Mouse (Mus musculus) lung, embryonic 16.5 days (tissue): Measurements from ENCODE around the gene Pald1. TPM values are rescaled to one million over a fixed set of nuclear protein-coding genes. Genes with fewer than 3 reads are reported as not detected.

Experiments used
- ATAC-seq: fragments of 200-750 bp; cut with Nextera tagmentation; 2 replicates; pipeline ENCODE4 v1.8.0; 2017; ENCODE audit warnings: low read depth, mild to moderate bottlenecking, moderate library complexity
- H3K27ac ChIP-seq: fragments of 300-500 bp; sonication (generic); 2 replicates; pipeline ENCODE4 v1.5.1; 2014; ENCODE audit warnings: mild to moderate bottlenecking, control low read depth, low read length
- H3K27me3 ChIP-seq: fragments of 300-500 bp; sonication (generic); 2 replicates; pipeline ENCODE4 v1.6.1; 2014; ENCODE audit warnings: low read depth, low read length, mixed read lengths; ENCODE audit not compliant: control insufficient read depth, insufficient read depth
- H3K36me3 ChIP-seq: fragments of 300-500 bp; sonication (generic); 2 replicates; pipeline ENCODE4 v1.6.1; 2014; ENCODE audit warnings: low read length; ENCODE audit not compliant: control insufficient read depth, insufficient read depth
- H3K4me1 ChIP-seq: fragments of 300-500 bp; sonication (generic); replicated peaks from 2 replicates; pipeline ENCODE4 v1.6.1; 2014; ENCODE audit warnings: low read length, mixed read lengths; ENCODE audit not compliant: control insufficient read depth, insufficient read depth
- H3K4me2 ChIP-seq: fragments of 300-500 bp; sonication (generic); 2 replicates; pipeline ENCODE4 v1.6.1; 2014; ENCODE audit warnings: low read depth, low read length, control low read depth
- H3K4me3 ChIP-seq: fragments of 300-500 bp; sonication (generic); 2 replicates; pipeline ENCODE4 v1.5.1; 2014; ENCODE audit warnings: mild to moderate bottlenecking, low read length, control low read depth
- H3K9ac ChIP-seq: fragments of 300-500 bp; sonication (generic); 2 replicates; pipeline ENCODE4 v1.6.1; 2014; ENCODE audit warnings: low read length, control low read depth
- H3K9me3 ChIP-seq: fragments of 300-500 bp; sonication (generic); 2 replicates; pipeline ENCODE4 v1.6.1; 2016; ENCODE audit warnings: low read length; ENCODE audit not compliant: control insufficient read depth
- WGBS: fragments of 180-500 bp; shearing (Covaris S2); extraction: QIAGEN DNeasy Blood & Tissue Kit; methylation state at CpG from one replicate; pipeline ENCODE4 v1.1.7; 2014; 5-methylcytosine and 5-hydroxymethylcytosine counted together
- polyA plus RNA-seq: library from polyadenylated mRNA; unstranded; fragments of >200 nt; fragmentation: Nextera tagmentation; extraction: Ambion mirVana; gene quantifications from 2 replicates; pipeline ENCODE4 v1.2.1, GENCODE M21; 2015

The Pald1 gene
- polyA plus RNA-seq, 1 experiment from 2014 or later = 49.4 TPM

DNA sequence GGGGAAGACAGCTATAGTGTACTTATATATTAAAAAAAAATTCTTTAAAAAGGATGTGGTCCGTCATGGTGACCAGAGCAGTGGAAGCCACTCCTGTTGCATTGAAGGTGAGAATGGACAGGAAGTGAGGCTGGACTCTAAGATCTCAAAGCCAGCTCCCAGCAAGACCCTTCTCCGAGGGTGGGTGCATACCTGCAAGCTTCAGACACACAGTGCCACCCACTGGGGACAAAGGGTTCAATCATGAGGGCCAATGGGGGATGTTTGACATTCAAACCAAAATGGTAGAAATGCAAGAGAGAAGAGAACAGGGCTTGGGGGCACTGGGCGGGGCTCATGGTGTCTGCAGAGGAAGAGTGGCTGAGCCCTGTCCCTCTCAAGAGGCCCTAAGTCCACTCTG is 64.8 kb downstream of the Pald1 start:
- H3K36me3 ChIP-seq = peaks cover 15% of the 10 kb centered on the region
- WGBS = 90% methylated on average over 3 of the region's 3 CpGs
- H3K27me3 ChIP-seq = no peaks in the 10 kb centered on the region
- H3K4me3 ChIP-seq = no peak overlapping the region
- no peak overlapping the region for H3K27ac ChIP-seq
- H3K4me1 ChIP-seq = no peaks in the 10 kb centered on the region; the same call in 1 of the 2 replicates
- H3K9me3 ChIP-seq = no peaks in the 10 kb centered on the region
- H3K9ac ChIP-seq = no peak overlapping the region
- no peak for ATAC-seq
- H3K4me2 ChIP-seq = no peak overlapping the region

DNA sequence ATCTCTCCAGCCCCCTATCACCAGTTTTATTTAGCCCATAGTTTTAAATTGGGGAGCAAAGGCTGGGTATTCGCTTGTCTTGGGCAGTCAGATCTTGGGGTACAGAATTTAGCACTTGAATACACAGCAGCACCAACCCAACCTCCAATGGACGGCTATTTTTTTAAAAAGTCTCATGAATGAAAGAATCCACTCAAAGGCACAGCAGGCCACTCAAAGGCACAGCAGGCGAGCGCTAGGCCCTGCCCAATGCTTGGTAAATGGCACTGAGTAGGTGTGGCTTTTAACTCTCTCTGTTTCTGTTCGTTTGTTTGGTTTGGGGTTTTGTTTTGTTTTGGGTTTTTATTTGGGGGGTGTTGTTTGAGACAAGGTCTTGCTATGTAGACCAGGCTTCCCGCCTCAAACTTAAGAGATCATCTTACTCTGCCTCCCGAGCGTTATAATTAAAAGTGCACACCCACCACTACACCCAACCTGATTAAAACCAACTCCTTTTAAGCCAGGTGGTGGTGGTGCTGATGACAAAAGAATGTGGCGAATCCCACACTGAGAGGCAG is 67.9 kb downstream of the Pald1 start:
- WGBS = 62% methylated on average over 9 of the region's 9 CpGs
- H3K9me3 ChIP-seq = no peaks in the 10 kb centered on the region
- no peak overlapping the region for H3K4me3 ChIP-seq
- H3K4me1 ChIP-seq = peaks cover 4% of the 10 kb centered on the region
- H3K9ac ChIP-seq = no peak overlapping the region
- no peaks in the 10 kb centered on the region for H3K27me3 ChIP-seq
- no peak overlapping the region for H3K27ac ChIP-seq
- H3K36me3 ChIP-seq = peaks cover 5% of the 10 kb centered on the region
- H3K4me2 ChIP-seq = no peak overlapping the region
- no peak for ATAC-seq

DNA sequence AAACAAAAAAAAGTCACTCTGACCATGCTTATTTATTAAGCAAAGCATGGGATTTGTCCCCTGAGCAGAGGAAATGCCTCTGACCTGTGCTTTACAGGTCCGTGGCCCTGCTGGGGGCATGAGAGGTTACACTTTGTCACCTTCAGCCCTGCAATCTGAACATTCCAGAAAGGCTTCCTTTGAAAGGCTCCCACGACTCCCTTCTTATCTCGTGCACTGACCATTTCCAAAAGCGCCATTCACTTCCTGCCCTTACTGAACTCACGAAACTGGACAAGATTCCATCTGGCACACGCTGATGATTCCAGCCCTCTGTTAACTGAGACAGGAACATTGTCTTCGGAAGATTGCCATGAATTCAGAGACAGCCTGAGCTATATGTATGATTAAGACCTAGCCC is 69.6 kb downstream of the Pald1 start:
- Histone ChIP-seq H3K36me3 (no peaks in the 10 kb centered on the region), H3K9me3 (no peaks in the 10 kb centered on the region), H3K4me2 (no peak overlapping the region), H3K27me3 (no peaks in the 10 kb centered on the region), H3K4me3 (no peak overlapping the region), H3K27ac (no peak overlapping the region), H3K9ac (no peak overlapping the region), H3K4me1 (peaks cover 4% of the 10 kb centered on the region)
- 38% methylated on average over 7 of the region's 7 CpGs for WGBS
- ATAC-seq = no peak

DNA sequence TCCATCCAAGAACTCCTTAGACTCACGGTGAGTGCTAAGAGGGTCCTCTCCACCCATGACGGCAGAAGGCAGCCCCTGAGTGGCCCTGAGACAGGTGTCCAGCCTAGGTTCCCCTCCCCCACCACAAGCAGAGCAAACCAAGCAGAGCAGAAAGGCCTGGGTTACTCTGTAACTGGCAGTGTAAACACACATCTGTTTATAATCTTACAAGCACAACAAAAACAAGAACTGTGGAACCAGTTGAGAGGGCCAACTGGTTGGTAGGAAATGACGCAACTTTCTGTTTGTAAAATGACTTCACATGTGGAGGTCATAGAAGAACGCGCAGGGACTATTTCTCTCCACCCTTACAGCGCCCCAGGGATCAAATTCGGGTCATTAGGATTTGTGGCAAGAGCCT is 70.6 kb downstream of the Pald1 start:
- 34% methylated on average over 7 of the region's 7 CpGs for WGBS
- Histone ChIP-seq H3K4me1 (peaks cover 4% of the 10 kb centered on the region), H3K9me3 (no peaks in the 10 kb centered on the region), H3K27me3 (no peaks in the 10 kb centered on the region), H3K36me3 (no peaks in the 10 kb centered on the region), H3K27ac (no peak overlapping the region), H3K4me2 (no peak overlapping the region), H3K4me3 (no peak overlapping the region), H3K9ac (no peak overlapping the region)
- peak; percentile 18; the same call in 1 of the 2 replicates for ATAC-seq

DNA sequence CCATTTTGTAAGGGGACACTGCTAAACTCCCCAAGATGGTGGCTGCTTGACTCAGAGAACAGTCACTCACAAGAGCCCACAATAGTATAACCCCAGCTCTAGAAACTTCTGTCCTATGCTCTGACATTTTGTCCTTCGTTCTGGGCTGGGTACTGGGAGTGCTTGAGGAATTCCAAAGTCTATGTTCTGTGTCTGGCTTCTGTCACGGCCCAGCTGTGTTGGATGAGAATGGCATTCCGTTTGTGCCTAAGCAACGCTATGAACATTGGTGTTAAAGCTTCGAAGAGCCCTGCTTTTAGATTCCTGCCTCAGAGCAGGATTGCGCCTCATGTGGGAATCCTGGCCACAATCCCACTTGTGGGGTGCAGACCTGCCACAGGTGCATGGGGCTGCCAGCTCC is 71.2 kb downstream of the Pald1 start:
- WGBS = 47% methylated on average over 6 of the region's 6 CpGs
- Histone ChIP-seq H3K27me3 (no peaks in the 10 kb centered on the region), H3K9me3 (no peaks in the 10 kb centered on the region), H3K36me3 (no peaks in the 10 kb centered on the region), H3K4me3 (no peak overlapping the region), H3K4me2 (no peak overlapping the region), H3K4me1 (peaks cover 4% of the 10 kb centered on the region), H3K9ac (no peak overlapping the region), H3K27ac (no peak overlapping the region)
- ATAC-seq = peak; percentile 16; the same call in 1 of the 2 replicates

DNA sequence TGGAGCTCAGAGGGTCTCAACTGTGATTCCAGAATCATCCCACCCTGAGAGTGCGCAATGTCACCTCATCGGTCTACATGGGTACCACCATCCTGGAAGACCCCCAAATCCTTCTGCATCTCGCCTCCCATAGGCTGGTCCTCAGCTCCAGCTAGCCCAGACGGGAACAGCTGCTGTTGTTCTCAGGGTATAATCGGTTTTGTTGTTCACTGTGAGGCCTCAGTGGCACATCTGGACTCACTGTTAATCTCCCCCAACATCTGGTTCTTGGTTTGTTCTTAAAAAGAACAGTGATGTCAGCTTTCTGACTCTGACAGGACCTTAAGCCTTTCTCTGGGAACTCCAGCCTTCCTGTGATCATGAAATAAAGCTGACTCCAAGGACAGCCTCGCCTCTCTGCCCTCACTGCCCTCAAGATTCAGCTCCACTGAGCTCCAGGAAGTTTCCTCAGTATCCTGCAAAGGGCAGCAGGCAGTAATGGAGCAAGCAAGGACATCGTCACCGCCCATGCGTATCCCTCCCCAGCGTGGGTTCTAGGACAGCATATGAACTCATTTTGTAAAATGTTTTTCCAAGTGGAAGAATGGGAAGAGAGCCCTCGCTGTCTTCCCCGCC is 74.5 kb downstream of the Pald1 start:
- H3K36me3 ChIP-seq = no peaks in the 10 kb centered on the region
- H3K27me3 ChIP-seq = no peaks in the 10 kb centered on the region
- no peak overlapping the region for H3K9ac ChIP-seq
- H3K4me2 ChIP-seq = no peak overlapping the region
- ATAC-seq = peak; percentile 35; the same call in 1 of the 2 replicates
- no peak overlapping the region for H3K4me3 ChIP-seq
- H3K4me1 ChIP-seq = peaks cover 4% of the 10 kb centered on the region
- no peaks in the 10 kb centered on the region for H3K9me3 ChIP-seq
- WGBS = 62% methylated on average over 12 of the region's 12 CpGs
- H3K27ac ChIP-seq = no peak overlapping the region

DNA sequence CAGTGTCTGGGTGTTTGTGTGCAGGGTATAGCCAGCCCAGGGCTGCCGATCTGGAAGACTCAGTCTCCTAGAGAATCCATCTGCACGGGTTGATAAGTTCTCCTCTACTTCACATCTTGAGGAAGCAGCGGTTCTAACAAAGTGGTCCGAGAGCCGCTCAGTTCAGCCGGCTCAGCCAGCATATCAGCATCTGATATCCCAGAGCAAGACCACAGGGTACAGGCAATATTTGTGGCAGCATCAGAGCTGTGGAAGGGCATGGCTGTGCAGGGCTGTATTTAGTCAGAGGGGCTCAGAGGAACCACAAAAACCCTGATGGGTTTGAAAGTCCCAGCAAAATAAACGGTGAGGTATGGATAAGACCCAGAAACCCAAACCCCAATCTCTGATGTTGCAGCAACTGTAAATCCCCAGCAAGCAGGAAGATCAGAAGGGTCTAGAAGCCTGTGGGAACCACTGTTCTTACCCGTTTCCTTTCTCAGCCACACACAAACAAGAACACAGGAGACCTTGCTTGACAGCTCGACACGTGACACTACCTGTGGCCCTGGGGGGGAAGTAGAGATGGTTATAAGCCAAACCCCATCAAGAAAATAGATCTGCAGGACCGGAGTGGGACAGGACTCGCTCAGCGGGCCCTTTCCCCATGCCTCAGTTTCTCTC is 77.3 kb downstream of the Pald1 start:
- H3K27ac ChIP-seq = no peak overlapping the region
- H3K9ac ChIP-seq = no peak overlapping the region
- H3K27me3 ChIP-seq = no peaks in the 10 kb centered on the region
- WGBS = 78% methylated on average over 13 of the region's 13 CpGs
- H3K9me3 ChIP-seq = no peaks in the 10 kb centered on the region
- no peak overlapping the region for H3K4me3 ChIP-seq
- H3K4me1 ChIP-seq = no peaks in the 10 kb centered on the region
- ATAC-seq = no peak
- no peak overlapping the region for H3K4me2 ChIP-seq
- H3K36me3 ChIP-seq = no peaks in the 10 kb centered on the region

DNA sequence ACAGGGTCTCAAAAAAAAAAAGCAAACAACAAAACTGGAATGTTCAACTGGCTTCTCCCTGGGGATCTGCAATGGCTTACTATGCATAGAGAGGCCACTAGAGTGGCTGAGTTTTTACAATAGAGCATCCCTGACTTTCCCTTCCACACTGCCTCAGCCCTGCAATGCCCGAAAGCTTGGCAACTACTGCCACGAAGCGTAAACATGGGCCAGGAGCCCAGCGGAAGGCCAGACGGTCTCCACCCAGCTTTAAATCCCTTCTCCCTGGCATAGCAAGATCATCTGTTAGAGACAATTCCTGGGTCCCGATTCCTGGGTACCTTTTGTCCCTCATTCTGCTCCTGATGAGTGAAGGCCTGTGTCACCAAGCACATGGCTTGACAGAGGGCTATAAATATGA is 79.3 kb downstream of the Pald1 start:
- no peak for ATAC-seq
- Histone ChIP-seq H3K27ac (no peak overlapping the region), H3K4me3 (no peak overlapping the region), H3K27me3 (no peaks in the 10 kb centered on the region), H3K4me2 (no peak overlapping the region), H3K9ac (no peak overlapping the region), H3K9me3 (no peaks in the 10 kb centered on the region), H3K4me1 (no peaks in the 10 kb centered on the region), H3K36me3 (no peaks in the 10 kb centered on the region)
- 72% methylated on average over 6 of the region's 6 CpGs for WGBS

DNA sequence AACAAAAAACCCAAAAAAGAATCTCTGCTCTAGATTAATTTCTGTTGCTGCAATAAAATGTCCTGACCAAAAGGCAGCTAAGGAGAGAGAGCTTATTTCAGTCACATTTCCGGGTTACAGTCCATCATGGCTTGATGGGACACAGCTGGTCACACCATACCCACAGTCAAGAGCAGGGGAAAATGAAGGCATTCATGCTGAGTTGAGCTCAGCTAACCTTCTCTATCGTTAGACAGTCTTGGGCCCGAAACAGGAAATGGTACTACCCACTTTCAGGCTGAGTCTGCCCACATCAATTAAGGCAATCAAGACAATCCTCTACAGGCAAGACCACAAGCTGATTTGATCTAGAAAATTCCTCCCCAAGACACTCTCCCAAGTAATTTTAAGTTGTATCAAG is 82.3 kb downstream of the Pald1 start:
- Histone ChIP-seq H3K4me1 (no peaks in the 10 kb centered on the region), H3K4me3 (no peak overlapping the region), H3K27me3 (no peaks in the 10 kb centered on the region), H3K9ac (no peak overlapping the region), H3K9me3 (no peaks in the 10 kb centered on the region), H3K36me3 (no peaks in the 10 kb centered on the region), H3K4me2 (no peak overlapping the region), H3K27ac (no peak overlapping the region)
- ATAC-seq = peak; percentile 43; the same call in 1 of the 2 replicates
- 57% methylated on average over 3 of the region's 3 CpGs for WGBS
